Mouse (Mus musculus): Measurements from ENCODE around the gene Man1b1.

DNA sequence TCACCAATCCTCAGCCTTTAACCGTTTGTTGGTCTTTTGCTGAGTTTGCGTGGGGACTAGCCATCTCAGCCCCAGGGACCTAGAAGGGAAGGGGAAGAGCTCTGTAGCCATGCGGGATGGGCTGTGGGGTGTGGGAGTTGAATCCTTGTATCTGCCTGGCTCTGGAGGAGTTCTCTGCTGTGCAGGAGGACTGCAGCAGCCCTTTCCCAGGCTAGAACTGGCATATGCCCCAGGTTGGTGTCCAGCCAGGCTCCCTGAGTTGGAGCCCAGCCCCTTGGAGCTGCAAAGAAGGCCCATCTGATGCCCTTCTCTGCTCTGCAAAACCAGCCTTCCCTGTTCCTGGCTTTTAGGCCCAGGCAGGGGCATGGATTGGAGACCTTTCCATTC lies 64.5 kb downstream of the Man1b1 start:
- TF ChIP-seq CTCF (IDR thresholded peaks at IDR 0.05; ENCODE audit: low read depth), result no peak
- no peak for TF ChIP-seq EP300 (IDR thresholded peaks at IDR 0.05; ENCODE audit: low read depth)
